Mouse (Mus musculus) intestine, embryonic 15.5 days (tissue): ENCODE measurements around the gene Olfr924. TPM values are rescaled to one million over a fixed set of nuclear protein-coding genes. Genes with fewer than 3 reads are reported as not detected.
"Not testable (repeated sequence)": the region's sequence is repeated elsewhere in the genome, so short reads cannot be mapped to it uniquely, and the experiment has no call there.

Experiments
- ATAC-seq: fragments of 200-750 bp; cut with Nextera tagmentation; 2 replicates; pipeline ENCODE4 v1.8.0; 2017; ENCODE audit warnings: moderate TSS enrichment, moderate library complexity
- H3K27ac ChIP-seq: fragments of 300-500 bp; sonication (generic); 2 replicates; pipeline ENCODE4 v1.5.1; 2015; ENCODE audit warnings: mild to moderate bottlenecking, inconsistent platforms
- H3K27me3 ChIP-seq: fragments of 300-500 bp; sonication (generic); replicated peaks from 2 replicates; pipeline ENCODE4 v1.6.1; 2015; ENCODE audit warnings: inconsistent platforms
- H3K36me3 ChIP-seq: fragments of 300-500 bp; sonication (generic); 2 replicates; pipeline ENCODE4 v1.6.1; 2015; ENCODE audit warnings: inconsistent platforms
- H3K4me1 ChIP-seq: fragments of 300-500 bp; sonication (generic); replicated peaks from 2 replicates; pipeline ENCODE4 v1.6.1; 2015; ENCODE audit warnings: inconsistent platforms
- H3K4me2 ChIP-seq: fragments of 300-500 bp; sonication (generic); replicated peaks from 2 replicates; pipeline ENCODE4 v1.6.1; 2015; ENCODE audit warnings: mild to moderate bottlenecking, inconsistent platforms
- H3K4me3 ChIP-seq: fragments of 300-500 bp; sonication (generic); replicated peaks from 2 replicates; pipeline ENCODE4 v1.5.1; 2015; ENCODE audit warnings: inconsistent platforms
- H3K9ac ChIP-seq: fragments of 300-500 bp; sonication (generic); 2 replicates; pipeline ENCODE4 v1.6.1; 2015; ENCODE audit warnings: inconsistent platforms
- H3K9me3 ChIP-seq: fragments of 300-500 bp; sonication (generic); 2 replicates; pipeline ENCODE4 v1.6.1; 2016; ENCODE audit warnings: inconsistent platforms
- WGBS: fragments of 180-500 bp; shearing (Covaris S2); methylation state at CpG from one replicate; pipeline ENCODE4 v1.1.7; 2015; 5-methylcytosine and 5-hydroxymethylcytosine counted together
- polyA plus RNA-seq: library from polyadenylated mRNA; unstranded; fragments of >200 nt; fragmentation: Nextera tagmentation; extraction: Ambion mirVana; gene quantifications from 2 replicates; pipeline ENCODE4 v1.2.1, GENCODE M21; 2015

The Olfr924 gene
- not detected in 2 replicates for polyA plus RNA-seq

- Histone ChIP-seq H3K4me3 (no peak within 1 kb of the TSS), H3K9me3 (no peaks in the 10 kb centered on the region), H3K27ac (no peak within 1 kb of the TSS), H3K27me3 (no peaks in the 10 kb centered on the region), H3K4me1 (no peaks in the 10 kb centered on the region), H3K4me2 (no peak within 1 kb of the TSS), H3K36me3 (no peaks in the 10 kb centered on the region), H3K9ac (no peak within 1 kb of the TSS)
- ATAC-seq, result no peak
- 77% methylated on average over 1 of the region's 1 CpGs for WGBS
Measured at GRCm38 (mm10) chr9:38844149-38844548, at the start of gene Olfr924. Olfr924 (plus strand) TSS chr9:38844449.

DNA sequence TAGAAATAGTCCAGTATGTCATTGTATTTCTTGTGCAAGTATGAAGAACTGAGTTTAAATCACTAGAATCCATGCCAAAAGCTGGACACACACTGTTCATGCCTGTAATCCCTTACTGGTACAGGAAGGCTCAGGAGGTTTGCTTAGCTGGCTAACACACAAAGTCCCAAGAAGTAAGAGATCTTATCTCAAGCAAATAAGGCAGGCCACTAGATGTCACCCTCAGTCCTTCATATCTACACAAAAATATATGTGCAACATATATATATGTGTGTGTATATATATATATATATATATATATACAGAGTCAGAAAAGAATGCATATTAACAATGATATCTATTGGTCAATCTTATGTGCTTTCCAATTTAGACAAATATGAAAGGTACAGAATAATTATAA, 38.6 kb upstream of the Olfr924 start:
- Histone ChIP-seq H3K27me3 (no peaks in the 10 kb centered on the region), H3K4me2 (no peak overlapping the region), H3K4me1 (no peaks in the 10 kb centered on the region), H3K4me3 (no peak overlapping the region), H3K9me3 (no peaks in the 10 kb centered on the region), H3K36me3 (no peaks in the 10 kb centered on the region), H3K27ac (no peak overlapping the region), H3K9ac (no peak overlapping the region)
- ATAC-seq, result no peak

- H3K36me3 ChIP-seq, result no peaks in the 10 kb centered on the region
- no peaks in the 10 kb centered on the region for H3K27me3 ChIP-seq
- no peak within 1 kb of the TSS for H3K4me2 ChIP-seq
- H3K27ac ChIP-seq, result no peak within 1 kb of the TSS
- ATAC-seq, result no peak
- 75% methylated on average over 2 of the region's 2 CpGs for WGBS
- H3K9ac ChIP-seq, result no peak within 1 kb of the TSS
- no peak within 1 kb of the TSS for H3K4me3 ChIP-seq
- H3K9me3 ChIP-seq, result no peaks in the 10 kb centered on the region
- H3K4me1 ChIP-seq, result no peaks in the 10 kb centered on the region
Measured at GRCm38 (mm10) chr9:38814314-38814713, 29.9 kb upstream of the Olfr924 start, which contains the start of gene Olfr922. Olfr922 (plus strand) TSS chr9:38814614.

DNA sequence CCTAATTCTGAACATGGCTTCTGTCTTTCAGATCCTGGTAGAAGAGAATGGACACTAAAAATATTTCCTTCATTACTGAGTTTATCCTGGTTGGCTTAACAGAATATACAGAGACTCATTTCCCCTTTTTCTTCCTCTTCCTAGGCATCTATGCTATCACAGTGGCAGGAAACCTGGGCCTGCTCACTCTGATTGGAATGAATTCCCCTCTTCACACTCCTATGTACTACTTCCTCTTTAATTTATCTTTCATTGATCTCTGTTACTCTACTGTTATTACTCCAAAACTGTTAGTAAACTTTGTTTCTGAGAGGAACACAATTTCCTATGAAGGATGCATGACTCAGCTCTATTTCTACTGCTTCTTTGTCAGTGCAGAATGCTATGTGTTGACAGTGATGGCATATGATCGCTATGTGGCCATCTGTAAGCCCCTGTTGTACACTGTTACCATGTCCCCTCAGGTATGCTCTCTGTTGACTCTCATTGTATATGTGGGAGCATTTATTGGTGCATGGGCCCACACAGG, 28.7 kb upstream of the Olfr924 start:
- Histone ChIP-seq H3K27me3 (no peaks in the 10 kb centered on the region), H3K4me3 (no peak overlapping the region), H3K9ac (no peak overlapping the region), H3K4me1 (no peaks in the 10 kb centered on the region), H3K27ac (no peak overlapping the region), H3K36me3 (no peaks in the 10 kb centered on the region), H3K4me2 (no peak overlapping the region), H3K9me3 (no peaks in the 10 kb centered on the region)
- WGBS, result 82% methylated on average over 1 of the region's 1 CpGs
- no peak for ATAC-seq

GRCm38 (mm10) chr9:38826245-38826644, 18.0 kb upstream of the Olfr924 start, which contains the start of gene Olfr923:
Olfr923 (plus strand) TSS chr9:38826545.
- Histone ChIP-seq H3K27ac (no peak within 1 kb of the TSS), H3K4me3 (no peak within 1 kb of the TSS)

GRCm38 (mm10) chr9:38833027-38833426, 11.2 kb upstream of the Olfr924 start:
- 85% methylated on average over 2 of the region's 2 CpGs for WGBS
- no peaks in the 10 kb centered on the region for H3K36me3 ChIP-seq
- no peaks in the 10 kb centered on the region for H3K27me3 ChIP-seq
- no peak overlapping the region for H3K27ac ChIP-seq
- no peaks in the 10 kb centered on the region for H3K9me3 ChIP-seq
- no peak overlapping the region for H3K4me3 ChIP-seq
- H3K4me2 ChIP-seq, result no peak overlapping the region
- ATAC-seq, result no peak
- H3K9ac ChIP-seq, result no peak overlapping the region
- no peaks in the 10 kb centered on the region for H3K4me1 ChIP-seq

More at GRCm38 (mm10) chr9:38826245-38826644, 18.0 kb upstream of the Olfr924 start, which contains the start of gene Olfr923:
- Histone ChIP-seq H3K4me2 (no peak within 1 kb of the TSS), H3K36me3 (no peaks in the 10 kb centered on the region), H3K27me3 (no peaks in the 10 kb centered on the region), H3K9me3 (no peaks in the 10 kb centered on the region), H3K4me1 (no peaks in the 10 kb centered on the region), H3K9ac (no peak within 1 kb of the TSS)
- WGBS, result 91% methylated on average over 1 of the region's 1 CpGs
- no peak for ATAC-seq

DNA sequence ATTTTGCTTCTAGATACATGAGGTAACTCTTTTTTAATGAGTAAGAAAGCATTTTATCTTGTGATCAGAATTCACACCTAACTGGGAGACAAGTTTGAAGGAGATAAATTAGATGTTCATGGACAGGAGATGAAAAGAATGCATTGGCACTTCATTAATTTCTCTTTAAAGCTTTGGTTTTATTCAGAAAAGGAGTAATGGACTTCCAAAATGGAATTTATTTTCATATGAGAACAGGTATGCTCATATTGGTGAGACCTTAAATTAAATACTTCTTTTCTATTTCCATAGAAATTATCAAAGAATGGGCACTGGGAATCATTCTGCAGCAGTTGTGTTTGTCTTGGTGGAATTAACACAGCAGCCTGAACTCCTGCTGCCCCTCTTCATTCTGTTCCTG, 10.5 kb downstream of the Olfr924 start, which contains the start of gene Olfr26:
Gene Olfr26, plus strand, starts transcription at position 301 of the 400 bp plus-strand sequence.
- Histone ChIP-seq H3K36me3 (no peaks in the 10 kb centered on the region), H3K4me3 (no peak within 1 kb of the TSS), H3K9ac (no peak within 1 kb of the TSS), H3K9me3 (no peaks in the 10 kb centered on the region), H3K27ac (no peak within 1 kb of the TSS), H3K4me1 (no peaks in the 10 kb centered on the region), H3K27me3 (no peaks in the 10 kb centered on the region), H3K4me2 (no peak within 1 kb of the TSS)
- no peak for ATAC-seq

- H3K4me1 ChIP-seq, H3K4me3 ChIP-seq, H3K36me3 ChIP-seq, H3K9ac ChIP-seq, H3K4me2 ChIP-seq, ATAC-seq, H3K9me3 ChIP-seq, H3K27me3 ChIP-seq, H3K27ac ChIP-seq: not testable (repeated sequence)
- WGBS, result 53% methylated on average over 2 of the region's 2 CpGs
Measured at GRCm38 (mm10) chr9:38874880-38875279, 30.6 kb downstream of the Olfr924 start.

DNA sequence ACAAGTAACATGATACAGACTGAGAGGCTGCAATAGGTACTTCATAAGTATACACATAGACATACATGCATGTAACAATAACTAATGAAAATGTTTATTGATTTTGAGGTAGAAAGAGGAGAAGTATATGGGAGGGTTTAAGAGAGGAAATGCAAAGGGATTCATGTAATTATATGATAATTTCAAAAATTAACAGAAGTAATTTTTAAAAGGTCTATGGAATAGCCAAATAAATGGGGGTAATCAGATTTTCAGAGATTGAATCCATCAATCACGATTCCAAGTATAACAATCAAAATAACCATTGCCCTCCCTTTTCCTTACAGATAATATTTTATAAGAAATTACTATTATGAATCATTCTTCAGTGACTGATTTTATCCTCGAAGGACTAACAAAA, 32.6 kb downstream of the Olfr924 start, which contains the start of gene Olfr926:
Gene Olfr926, plus strand, starts transcription at position 301 of the 400 bp plus-strand sequence.
- no peak for ATAC-seq
- Histone ChIP-seq H3K9me3 (no peaks in the 10 kb centered on the region), H3K4me1 (no peaks in the 10 kb centered on the region), H3K9ac (no peak within 1 kb of the TSS), H3K4me2 (no peak within 1 kb of the TSS), H3K27me3 (no peaks in the 10 kb centered on the region), H3K27ac (no peak within 1 kb of the TSS), H3K4me3 (no peak within 1 kb of the TSS), H3K36me3 (no peaks in the 10 kb centered on the region)
- 85% methylated on average over 2 of the region's 2 CpGs for WGBS

Other genes with a start within 250 kb of the Olfr924 start
- gene Olfr914, start 239.3 kb upstream of the Olfr924 start, polyA plus RNA-seq, result not detected in 2 replicates
- gene Olfr916, start 184.6 kb upstream of the Olfr924 start, polyA plus RNA-seq, result not detected in 2 replicates
- gene Olfr917, start 178.6 kb upstream of the Olfr924 start, polyA plus RNA-seq, result not detected in 2 replicates
- gene Olfr918, start 169.8 kb upstream of the Olfr924 start, polyA plus RNA-seq, result not detected in 2 replicates
- gene Olfr919, start 140.8 kb upstream of the Olfr924 start, polyA plus RNA-seq, result not detected in 2 replicates
- 14.7 and 15.2 TPM in 2 replicates for gene Vwa5a, start 126.2 kb upstream of the Olfr924 start, polyA plus RNA-seq
- gene Olfr920, start 92.2 kb upstream of the Olfr924 start, polyA plus RNA-seq, result 0.03 TPM in 1 of 2 replicates, not detected in the other
- gene Olfr921, start 71.4 kb upstream of the Olfr924 start, polyA plus RNA-seq, result not detected in 2 replicates
- gene Olfr922, start 29.8 kb upstream of the Olfr924 start, polyA plus RNA-seq, result not detected in 2 replicates
- not detected in 2 replicates for gene Olfr923, start 17.9 kb upstream of the Olfr924 start, polyA plus RNA-seq
- gene Olfr26, start 10.6 kb downstream of the Olfr924 start, polyA plus RNA-seq, result not detected in 2 replicates
- gene Olfr926, start 32.7 kb downstream of the Olfr924 start, polyA plus RNA-seq, result not detected in 2 replicates
- not detected in 2 replicates for gene Olfr930, start 85.4 kb downstream of the Olfr924 start, polyA plus RNA-seq
- not detected in 2 replicates for gene Olfr933, start 127.9 kb downstream of the Olfr924 start, polyA plus RNA-seq
- not detected in 2 replicates for gene Olfr934, start 143.9 kb downstream of the Olfr924 start, polyA plus RNA-seq
- not detected in 2 replicates for gene Olfr935, start 155.2 kb downstream of the Olfr924 start, polyA plus RNA-seq
- not detected in 2 replicates for gene Olfr146, start 178.9 kb downstream of the Olfr924 start, polyA plus RNA-seq
- gene Olfr937, start 220.5 kb downstream of the Olfr924 start, polyA plus RNA-seq, result not detected in 2 replicates
- gene Olfr938, start 234.4 kb downstream of the Olfr924 start, polyA plus RNA-seq, result not detected in 2 replicates